Mouse (Mus musculus) cerebellum, adult 8-10 months (tissue): ENCODE data around the gene Nqo2.
A peak's percentile ranks its signal among the peaks of the same experiment; 100 is the strongest.
"Not testable (repeated sequence)": the region's sequence is repeated elsewhere in the genome, so short reads cannot be mapped to it uniquely, and the experiment has no call there.

Experiments used
- DNase-seq: peaks from one replicate; pipeline ENCODE4 v3.0.0; 2022

Gene Nqo2

GRCm38 (mm10) chr13:33964206-33965046 lies at the start of gene Nqo2:
Gene Nqo2, plus strand, starts transcription at chr13:33964687.
- peak; percentile 55 for DNase-seq

DNA sequence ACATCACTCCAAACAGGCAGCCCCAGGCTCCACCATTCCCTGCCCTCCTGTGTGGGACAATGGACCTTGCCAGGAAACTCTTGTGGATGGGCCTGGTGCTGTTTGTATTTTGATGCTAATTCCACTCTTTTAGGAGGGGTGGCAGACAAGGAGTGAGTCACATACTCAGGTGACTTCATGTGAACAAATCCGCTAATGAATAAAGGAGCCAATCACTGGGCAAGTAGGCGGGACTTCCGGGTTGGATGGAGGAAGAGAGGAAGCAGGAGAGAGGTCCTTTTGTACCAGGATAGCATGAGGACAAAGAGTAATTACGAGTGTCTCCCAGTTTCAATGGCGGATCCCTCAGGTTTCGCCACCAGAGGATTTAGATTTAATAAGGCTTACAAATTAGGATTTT lies 43.4 kb upstream of the Nqo2 start:
- DNase-seq, result no peak

DNA sequence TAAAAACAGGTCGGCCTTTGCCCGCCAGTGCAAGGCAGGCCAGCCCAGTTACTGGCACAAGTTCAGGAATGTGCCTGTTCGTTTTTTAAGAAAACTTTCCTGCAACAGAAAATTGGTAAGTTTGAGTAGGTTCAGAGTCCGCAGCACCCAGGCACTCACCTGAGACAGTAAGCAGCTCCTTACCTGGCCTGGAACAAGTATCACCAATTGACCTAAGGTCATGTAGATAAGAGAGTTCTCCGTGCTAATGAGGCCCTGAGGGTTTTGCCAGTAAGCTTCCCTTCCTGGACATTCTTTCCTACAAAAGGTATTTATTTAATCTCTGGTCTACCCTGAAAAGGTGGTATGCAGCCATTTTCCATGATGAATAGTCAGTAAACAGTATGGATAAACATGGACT lies 42.8 kb upstream of the Nqo2 start:
- no peak for DNase-seq

- DNase-seq, result no peak
These were observed 34.2 kb upstream of the Nqo2 start for GRCm38 (mm10) chr13:33930281-33930680.

DNA sequence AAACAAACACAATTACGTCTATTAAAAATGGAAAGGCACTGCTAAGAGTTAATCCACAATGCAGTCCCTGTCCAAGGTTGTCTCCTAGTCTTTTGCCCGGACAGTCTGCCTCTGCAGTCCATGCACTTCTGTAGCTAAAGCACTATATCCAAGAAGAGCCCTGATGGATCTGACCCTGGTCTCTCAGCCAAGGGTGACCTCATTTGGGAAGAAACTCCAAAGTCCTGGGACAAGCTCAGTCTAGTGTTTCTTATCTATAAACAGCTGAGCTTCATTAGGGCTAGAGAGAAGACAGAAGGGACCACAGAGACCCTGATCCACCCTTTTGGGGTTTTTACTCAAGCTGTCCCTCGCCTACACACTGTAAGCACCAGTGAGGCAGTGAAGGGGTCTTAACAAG lies 33.6 kb upstream of the Nqo2 start:
- DNase-seq, result no peak

DNA sequence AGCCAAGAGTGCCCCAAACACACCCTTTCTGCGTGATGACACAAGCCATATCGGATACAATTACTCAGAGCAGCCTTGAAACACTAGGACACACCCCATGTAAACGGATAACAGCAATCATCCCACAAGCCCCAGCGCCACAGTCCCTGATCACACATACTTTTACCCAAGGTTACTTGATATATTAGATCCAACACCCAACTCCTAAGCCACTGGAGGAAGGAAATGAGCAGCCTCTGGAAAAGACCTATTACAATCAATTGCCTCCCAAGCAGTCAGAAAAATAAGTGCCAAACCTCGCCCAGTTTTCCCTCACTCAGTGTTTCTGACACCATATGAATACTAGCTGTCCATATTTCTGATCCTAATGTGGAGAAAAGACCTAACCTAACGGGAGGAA lies 29.7 kb upstream of the Nqo2 start:
- no peak for DNase-seq

- DNase-seq, result peak; percentile 59
These were observed 28.9 kb upstream of the Nqo2 start for GRCm38 (mm10) chr13:33935465-33936181.

GRCm38 (mm10) chr13:33937151-33937550 lies 27.3 kb upstream of the Nqo2 start:
- DNase-seq, result no peak

GRCm38 (mm10) chr13:33937587-33937986 lies 26.9 kb upstream of the Nqo2 start:
- not testable (repeated sequence) for DNase-seq

GRCm38 (mm10) chr13:33941288-33941808 lies 23.1 kb upstream of the Nqo2 start:
- DNase-seq, result no peak

DNA sequence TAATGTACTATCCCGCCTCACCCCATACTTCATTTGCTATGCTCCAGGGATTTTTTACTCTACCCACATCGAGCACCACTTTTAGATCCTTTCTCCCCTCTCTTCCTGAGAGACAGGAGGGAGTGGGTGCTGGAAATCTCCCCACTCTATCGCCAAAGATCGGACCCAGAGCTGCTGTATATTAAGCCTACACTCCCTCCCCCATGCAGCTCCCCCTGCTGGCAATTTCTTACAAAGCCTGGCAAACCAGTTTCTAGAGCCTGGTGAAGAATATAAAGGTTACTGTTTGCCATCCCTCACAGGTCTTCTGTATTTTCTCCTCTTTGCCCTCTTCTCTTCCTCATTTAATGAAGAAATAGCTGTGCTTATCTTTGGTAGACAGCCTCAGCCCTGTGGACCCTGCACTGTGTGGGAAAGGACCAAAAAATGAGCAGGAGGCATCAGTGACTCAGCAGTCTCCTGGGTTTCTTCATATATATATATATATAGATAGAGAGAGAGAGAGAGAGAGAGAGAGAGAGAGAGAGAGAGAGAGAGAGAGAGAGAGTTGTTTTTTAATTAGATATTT lies 22.2 kb upstream of the Nqo2 start:
- DNase-seq, result no peak

GRCm38 (mm10) chr13:33951308-33952074 lies 13.0 kb upstream of the Nqo2 start:
- DNase-seq, result no peak

DNA sequence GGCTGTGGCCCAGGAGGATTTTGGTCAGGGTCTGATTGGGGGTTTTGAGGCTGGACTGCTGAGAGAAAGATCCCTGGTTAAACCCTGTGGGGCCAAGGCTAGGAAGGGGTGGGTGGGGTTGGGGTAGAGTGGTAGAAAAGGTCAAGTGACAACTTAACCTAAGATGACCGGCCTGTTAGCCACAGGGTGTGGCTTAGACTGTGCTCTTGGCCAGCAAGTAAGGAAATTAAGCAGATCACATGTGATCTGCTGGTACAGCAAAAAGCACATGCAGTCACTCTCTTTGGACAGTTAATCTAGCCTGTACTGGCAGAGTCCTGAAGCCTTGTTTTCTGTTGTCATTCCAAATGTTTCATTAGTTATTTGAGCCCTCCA lies 12.4 kb upstream of the Nqo2 start:
- no peak for DNase-seq

DNA sequence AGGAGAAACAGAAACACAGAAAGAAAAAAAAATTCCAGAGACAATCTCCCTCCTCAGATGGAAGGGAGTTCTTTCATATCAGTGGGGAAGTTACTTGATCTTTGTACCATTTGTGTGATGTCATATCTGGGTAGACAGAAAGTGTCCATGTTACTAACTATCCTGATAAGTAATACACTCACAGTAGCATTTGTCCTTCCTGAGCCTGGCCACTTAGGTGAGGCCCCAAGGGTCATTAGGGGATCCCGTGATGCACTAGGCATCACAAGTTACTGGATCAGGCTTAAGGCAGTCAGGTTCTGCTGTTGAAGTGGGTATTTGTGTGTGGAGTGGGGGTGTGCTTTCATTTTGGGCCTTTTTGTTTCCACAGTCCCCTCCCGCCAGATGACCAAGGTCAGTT lies 11.5 kb upstream of the Nqo2 start:
- DNase-seq, result no peak

GRCm38 (mm10) chr13:33956571-33957421 lies 7.7 kb upstream of the Nqo2 start:
- DNase-seq, result peak; percentile 41

GRCm38 (mm10) chr13:33959771-33960170 lies 4.7 kb upstream of the Nqo2 start:
- no peak for DNase-seq

- no peak for DNase-seq
These were observed 853 bp downstream of the Nqo2 start for GRCm38 (mm10) chr13:33965056-33966024.

GRCm38 (mm10) chr13:33966025-33966412 lies 1.5 kb downstream of the Nqo2 start:
- DNase-seq, result no peak

DNA sequence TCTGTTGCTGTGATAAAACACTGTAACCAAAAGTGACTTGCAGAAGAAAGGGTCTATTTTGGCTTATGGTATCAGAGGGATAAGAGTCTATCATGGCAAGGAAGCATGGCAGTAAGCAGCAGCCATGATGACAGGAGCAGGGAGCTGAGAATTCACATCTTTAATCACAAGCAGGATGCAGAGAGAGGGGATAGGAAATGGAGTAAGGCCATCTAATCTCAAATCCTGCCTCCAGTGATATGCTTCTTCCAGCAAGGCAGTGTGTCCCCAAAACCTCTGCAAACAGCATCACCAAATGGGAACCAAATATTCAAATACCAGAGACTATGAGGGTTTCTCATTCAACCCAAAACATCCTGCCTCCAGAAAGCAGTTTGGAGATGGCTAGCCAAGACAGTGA lies 2.1 kb downstream of the Nqo2 start:
- no peak for DNase-seq

- no peak for DNase-seq
These were observed 25.1 kb downstream of the Nqo2 start for GRCm38 (mm10) chr13:33989625-33990024.

- DNase-seq, result peak; percentile 68
These were observed 30.7 kb downstream of the Nqo2 start for GRCm38 (mm10) chr13:33995197-33995596.
